Mouse (Mus musculus) gastrocnemius, postnatal 25 days (tissue): ENCODE results near the gene Jsrp1. TPM values are rescaled to one million over a fixed set of nuclear protein-coding genes. Genes with fewer than 3 reads are reported as not detected.
"Not testable (repeated sequence)": the region's sequence is repeated elsewhere in the genome, so short reads cannot be mapped to it uniquely, and the experiment has no call there.

ENCODE experiments used
- DNase-seq: peaks from one replicate; pipeline ENCODE4 v3.0.0; 2022
- total RNA-seq, 2 experiments: library from RNA; stranded (reverse); gene quantifications; 1 replicate in 1 of 2; 2 replicates in 1 of 2; pipeline ENCODE4 v1.2.3; 2021

The Jsrp1 gene
- total RNA-seq, 2 experiments from 2014 or later: 395 to 415 TPM

DNA sequence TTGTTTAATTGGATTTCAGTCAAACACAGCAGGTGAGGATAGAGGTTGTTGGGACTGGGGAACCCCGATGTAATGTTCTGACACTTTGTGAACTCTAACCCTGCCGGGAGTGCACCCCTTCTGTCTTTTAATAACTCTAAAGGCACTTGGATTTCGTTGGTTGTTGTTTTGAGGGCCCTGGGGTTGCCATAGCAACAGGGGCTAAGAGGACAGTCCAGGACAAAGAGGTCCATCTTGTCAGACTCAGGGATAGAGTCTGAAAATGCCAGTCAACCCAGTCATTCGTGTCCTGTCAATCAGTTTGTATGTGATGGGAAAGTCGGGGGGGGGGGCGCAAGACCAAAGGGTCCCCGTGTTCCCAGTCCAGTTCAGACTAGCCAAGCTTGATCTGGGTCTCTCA, 19.5 kb upstream of the Jsrp1 start:
- no peak for DNase-seq

DNA sequence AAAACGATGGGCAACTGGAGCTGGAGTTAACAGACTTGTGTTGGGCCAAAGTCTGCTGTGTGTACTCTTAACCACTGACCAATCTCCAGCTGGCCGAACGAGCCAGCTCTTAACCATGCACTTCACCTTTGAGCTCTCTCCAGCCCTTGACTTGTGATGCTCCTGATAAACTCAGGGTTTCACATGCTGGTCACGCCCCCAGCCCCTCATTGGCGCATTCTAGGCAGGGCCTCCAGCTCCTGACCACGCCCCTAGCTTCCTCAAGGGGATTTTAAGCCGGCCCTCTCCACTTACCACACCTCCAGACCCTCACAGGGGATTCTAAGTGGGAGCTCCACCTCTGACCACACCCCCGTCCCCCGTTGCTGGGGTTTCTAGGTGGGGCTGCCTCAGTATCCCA, 17.8 kb upstream of the Jsrp1 start:
- peak; percentile 49 for DNase-seq

- DNase-seq: no peak
Measured at GRCm38 (mm10) chr10:80829359-80830278, 16.3 kb upstream of the Jsrp1 start.

DNA sequence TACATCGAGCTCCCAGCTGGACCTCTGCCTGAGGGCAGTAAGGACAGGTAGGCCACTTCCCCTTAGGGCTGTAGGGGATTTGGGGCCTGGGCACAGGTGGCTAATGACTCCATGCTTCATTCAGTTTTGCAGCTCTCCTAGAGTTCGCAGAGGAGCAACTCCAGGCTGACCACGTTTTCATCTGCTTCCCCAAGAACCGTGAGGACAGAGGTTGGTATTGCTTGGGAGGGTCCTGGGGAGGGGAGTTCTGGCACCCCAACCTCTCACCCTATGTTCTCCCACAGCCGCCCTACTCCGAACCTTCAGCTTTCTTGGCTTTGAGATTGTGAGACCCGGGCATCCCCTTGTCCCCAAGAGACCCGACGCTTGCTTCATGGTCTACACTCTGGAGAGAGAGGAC, 15.3 kb upstream of the Jsrp1 start:
- not testable (repeated sequence) for DNase-seq

DNA sequence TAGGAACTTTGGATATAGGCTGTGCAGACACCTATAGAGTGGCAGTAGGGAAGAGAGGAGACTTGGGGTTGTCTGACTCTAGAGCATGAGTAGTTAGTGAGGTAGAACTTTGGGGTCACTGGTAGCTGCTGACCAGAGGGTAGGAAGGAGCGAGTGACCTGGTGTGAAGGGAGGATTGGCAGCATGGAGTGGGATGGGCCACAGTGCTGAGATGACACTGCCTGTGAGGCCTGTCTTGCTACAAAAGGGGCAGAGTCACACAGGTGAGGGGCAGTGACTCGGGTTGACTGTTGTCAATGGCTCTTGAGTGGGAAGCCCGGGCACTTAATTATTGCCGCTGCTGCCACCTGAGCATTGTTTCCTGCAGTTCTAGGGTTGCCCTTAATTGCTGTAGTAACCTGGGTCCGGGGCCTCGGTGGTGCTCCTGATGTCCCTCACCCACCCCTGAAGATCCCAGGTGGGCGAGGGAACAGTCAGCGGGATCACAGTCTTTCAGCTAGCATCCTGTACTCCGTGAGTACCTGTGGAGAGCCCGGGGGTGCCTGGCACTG, 14.6 kb upstream of the Jsrp1 start:
- DNase-seq: no peak

DNA sequence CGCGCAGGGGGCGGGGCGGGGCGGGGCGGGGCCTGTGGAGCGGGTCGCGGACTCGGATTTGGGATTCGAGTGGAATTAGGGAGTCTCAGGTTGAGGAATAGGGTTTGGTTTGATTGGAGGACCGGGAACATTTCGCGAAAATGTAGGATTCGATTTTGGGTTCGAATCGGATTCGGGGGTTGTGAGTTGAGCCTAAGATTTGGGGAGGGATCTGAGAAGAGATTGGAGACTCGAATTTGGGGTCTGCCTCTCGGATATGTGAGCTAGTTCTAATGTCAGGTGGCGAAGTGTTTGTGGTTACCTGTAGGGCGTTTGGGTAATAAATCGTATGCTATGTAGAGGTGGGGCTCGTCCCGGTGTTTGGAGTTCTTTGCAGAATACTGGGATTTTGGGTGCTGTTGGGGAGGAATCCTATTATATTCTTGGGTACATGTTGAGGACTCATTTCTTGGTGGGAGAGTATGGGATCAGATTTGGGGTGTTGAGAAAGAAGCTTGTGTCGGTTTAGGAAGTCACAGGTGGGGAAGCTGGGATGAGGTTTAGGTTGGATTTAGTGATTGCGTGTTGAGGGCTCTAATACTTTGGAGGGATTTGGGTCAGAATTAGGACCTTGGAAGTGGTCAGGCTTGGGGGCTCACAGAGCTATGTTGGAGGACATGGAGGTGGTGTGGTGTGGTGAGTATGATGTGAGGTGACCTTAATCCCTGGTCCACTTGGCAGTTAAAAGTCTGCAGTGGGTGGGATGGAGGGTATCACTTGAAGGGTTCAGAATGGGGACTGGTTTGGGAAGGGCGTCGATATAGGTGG, 14.0 kb upstream of the Jsrp1 start:
- DNase-seq: no peak

DNA sequence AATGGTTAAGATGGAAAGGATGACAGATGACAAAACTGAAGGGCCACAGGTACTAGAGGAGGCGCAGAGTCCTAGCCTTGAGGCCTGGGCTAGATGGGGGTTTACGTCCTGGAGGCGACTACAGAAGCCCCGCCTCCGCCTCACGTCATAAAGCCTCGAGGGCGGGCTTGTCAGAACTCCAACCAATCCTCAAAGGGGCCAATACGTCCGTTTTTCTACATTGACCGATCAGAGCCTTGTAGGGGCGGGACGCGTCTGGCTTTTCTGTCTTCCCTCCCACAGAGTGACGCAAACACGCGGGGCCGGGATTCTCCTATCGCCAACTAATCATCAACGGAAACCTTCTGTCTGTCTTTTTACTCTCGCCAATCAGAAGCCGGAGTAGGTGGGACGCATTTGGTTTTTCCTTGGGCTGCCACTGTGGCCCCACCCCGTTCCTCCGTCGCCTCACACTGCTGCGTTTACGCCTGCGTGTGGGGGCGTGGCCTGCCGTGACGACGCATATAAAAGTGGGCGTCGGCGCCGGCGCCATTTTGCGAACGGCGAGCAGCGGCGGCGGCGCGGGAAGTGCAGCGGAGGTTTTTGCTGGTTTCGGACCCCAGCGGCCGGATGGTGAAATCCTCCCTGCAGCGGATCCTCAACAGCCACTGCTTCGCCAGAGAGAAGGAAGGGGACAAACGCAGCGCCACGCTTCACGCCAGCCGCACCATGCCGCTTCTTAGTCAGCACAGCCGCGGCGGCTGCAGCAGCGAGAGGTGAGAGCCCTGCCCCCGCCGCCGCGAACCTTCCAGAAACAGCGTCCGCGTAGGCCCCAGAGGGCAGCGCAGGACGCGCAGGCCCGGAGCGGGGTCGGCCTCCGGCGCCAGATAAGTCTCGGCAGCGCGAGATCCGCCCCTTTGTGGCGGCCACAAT, 13.1 kb upstream of the Jsrp1 start, which contains the start of gene Oaz1:
Oaz1 (plus strand) TSS at position 506 of the 912 bp plus-strand sequence.
- peak; percentile 99 for DNase-seq

DNA sequence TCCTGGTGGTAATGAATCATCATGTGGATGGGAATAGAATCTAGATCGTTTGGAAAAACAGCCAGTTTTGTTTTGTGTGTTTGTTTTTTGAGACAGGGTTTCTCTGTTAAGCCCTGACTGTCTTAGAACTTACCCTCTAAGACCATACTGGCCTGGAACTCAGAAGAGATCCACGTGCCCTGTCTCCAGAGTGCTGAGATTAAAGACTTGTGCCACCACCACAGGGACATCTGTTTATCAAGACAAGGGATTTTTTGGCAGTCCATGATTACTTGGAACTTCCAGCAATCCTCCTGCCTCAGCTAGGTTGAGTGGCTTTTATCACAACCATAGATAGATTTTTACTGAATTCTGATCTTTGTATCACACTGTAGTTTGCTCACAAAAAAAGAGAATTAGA, 11.5 kb upstream of the Jsrp1 start:
- DNase-seq: no peak

DNA sequence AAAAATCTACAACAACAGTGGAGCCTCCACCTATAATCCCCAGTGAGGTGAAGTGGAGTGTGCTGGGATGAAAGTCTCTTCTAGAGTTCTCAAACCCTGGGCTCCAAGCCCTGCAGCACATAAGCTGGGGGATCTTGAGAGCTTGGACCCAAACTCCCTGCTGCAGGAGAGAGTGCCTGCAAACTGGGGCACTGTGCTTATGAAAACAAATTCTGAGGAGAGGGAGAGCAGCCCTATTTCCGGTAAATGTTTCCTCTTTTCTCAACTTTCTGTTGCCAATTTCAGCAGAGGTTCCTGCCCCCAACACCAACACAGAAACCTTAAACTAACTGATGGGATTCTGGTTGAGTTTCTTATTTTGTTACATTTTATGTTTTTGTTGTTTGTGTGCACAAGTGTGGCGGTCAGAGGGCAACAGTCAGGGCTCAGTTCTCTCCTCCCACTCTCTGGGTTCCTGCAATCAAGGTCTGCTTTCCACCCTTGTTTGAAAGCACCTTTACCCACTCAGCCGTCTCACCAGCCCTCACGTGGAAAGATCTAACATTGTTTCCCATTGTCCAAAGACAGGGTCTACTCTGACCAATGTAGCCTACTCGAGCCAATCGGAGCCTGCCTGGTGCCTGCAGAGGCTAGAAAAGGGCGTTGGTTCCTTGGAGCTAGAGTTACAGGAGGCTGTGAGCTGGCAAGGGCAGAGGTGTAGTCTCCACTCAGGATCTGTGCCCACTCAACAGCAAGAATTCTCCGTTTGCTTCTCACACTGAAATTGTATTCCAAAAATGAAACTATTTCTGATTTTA, 10.7 kb upstream of the Jsrp1 start:
- no peak for DNase-seq

DNA sequence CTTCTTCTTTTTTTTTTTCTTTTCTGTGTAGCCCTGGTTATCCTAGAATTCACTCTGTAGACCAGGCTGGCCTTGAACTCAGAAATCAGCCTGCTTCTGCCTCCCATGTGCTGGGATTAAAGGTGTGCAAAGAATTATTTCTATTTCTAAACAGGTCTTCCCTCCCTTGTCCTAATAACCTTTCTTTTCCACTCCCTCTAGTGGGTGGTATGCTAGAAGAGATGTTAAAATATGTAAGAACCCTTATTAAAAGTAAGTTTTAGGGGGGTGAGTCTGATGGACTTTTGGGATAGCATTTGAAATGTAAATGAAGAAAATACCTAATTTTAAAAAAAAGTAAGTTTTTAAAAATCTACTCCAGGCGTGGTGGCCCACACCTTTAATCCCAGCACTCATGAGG, 10.0 kb upstream of the Jsrp1 start:
- DNase-seq: no peak

DNA sequence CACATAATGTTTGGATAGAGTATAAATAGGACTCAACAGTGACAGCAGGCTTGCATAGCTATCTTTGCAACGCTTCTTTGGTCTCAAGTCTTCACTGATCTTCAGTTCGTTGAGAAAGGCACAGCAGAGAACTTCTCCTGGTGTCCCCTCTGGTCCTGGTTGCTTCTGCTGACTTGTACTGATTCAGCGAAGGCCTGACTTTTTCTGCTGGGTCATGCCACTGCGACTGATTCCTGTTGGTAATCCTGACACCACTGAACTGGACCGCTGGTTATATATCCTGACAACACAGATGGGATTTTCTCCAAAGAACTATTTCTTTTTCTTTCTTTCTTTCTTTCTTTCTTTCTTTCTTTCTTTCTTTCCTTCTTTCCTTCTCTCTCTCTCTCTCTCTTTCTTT, 9.2 kb upstream of the Jsrp1 start:
- no peak for DNase-seq

GRCm38 (mm10) chr10:80821991-80822390, 8.7 kb upstream of the Jsrp1 start:
- no peak for DNase-seq

- no peak for DNase-seq
Measured at GRCm38 (mm10) chr10:80819406-80819805, 6.1 kb upstream of the Jsrp1 start.

- no peak for DNase-seq
Measured at GRCm38 (mm10) chr10:80818599-80819281, 5.4 kb upstream of the Jsrp1 start.

GRCm38 (mm10) chr10:80817955-80818354, 4.7 kb upstream of the Jsrp1 start:
- DNase-seq: not testable (repeated sequence)

- no peak for DNase-seq
Measured at GRCm38 (mm10) chr10:80817164-80817563, 3.9 kb upstream of the Jsrp1 start.

- DNase-seq: not testable (repeated sequence)
Measured at GRCm38 (mm10) chr10:80816303-80816702, 3.0 kb upstream of the Jsrp1 start.

GRCm38 (mm10) chr10:80814800-80815199, 1.5 kb upstream of the Jsrp1 start:
- DNase-seq: no peak

GRCm38 (mm10) chr10:80812391-80813041, 782 bp downstream of the Jsrp1 start:
- DNase-seq: peak; percentile 64

GRCm38 (mm10) chr10:80810084-80810483, 3.2 kb downstream of the Jsrp1 start:
- DNase-seq: no peak
